Mouse (Mus musculus) limb, embryonic 14.5 days (tissue): ENCODE results near the gene Sdccag8. TPM values are rescaled to one million over a fixed set of nuclear protein-coding genes. Genes with fewer than 3 reads are reported as not detected.

Experiments
- ATAC-seq: fragments of 200-750 bp; cut with Nextera tagmentation; 2 replicates; pipeline ENCODE4 v1.8.0; 2017; ENCODE audit warnings: low read depth, moderate number of reproducible peaks, moderate TSS enrichment; ENCODE audit not compliant: low FRiP score
- DNase-seq: peaks from one replicate; pipeline ENCODE4 v3.0.0-alpha.2; 2015; ENCODE audit warnings: low spot score
- H3K27ac ChIP-seq: fragments of 300-500 bp; sonication (generic); replicated peaks from 2 replicates; pipeline ENCODE4 v1.5.1; 2014; ENCODE audit warnings: low read depth, mild to moderate bottlenecking, low read length, moderate library complexity, mixed read lengths
- H3K27me3 ChIP-seq: fragments of 300-500 bp; sonication (generic); 2 replicates; pipeline ENCODE4 v1.6.1; 2014; ENCODE audit warnings: low read length, mixed read lengths; ENCODE audit not compliant: control insufficient read depth, insufficient read depth
- H3K36me3 ChIP-seq: fragments of 300-500 bp; sonication (generic); 2 replicates; pipeline ENCODE4 v1.6.1; 2014; ENCODE audit warnings: mild to moderate bottlenecking, low read length, moderate library complexity, mixed read lengths; ENCODE audit not compliant: control insufficient read depth, insufficient read depth
- H3K4me1 ChIP-seq: fragments of 300-500 bp; sonication (generic); 2 replicates; pipeline ENCODE4 v1.6.1; 2014; ENCODE audit warnings: antibody characterized with exemption, low read length, mixed read lengths; ENCODE audit not compliant: control insufficient read depth, insufficient read depth
- H3K4me2 ChIP-seq: fragments of 300-500 bp; sonication (generic); replicated peaks from 2 replicates; pipeline ENCODE4 v1.6.1; 2014; ENCODE audit warnings: low read depth, mild to moderate bottlenecking, low read length, moderate library complexity; ENCODE audit not compliant: severe bottlenecking
- H3K4me3 ChIP-seq: fragments of 300-500 bp; sonication (generic); replicated peaks from 2 replicates; pipeline ENCODE4 v1.5.1; 2014; ENCODE audit warnings: low read length
- H3K9ac ChIP-seq: fragments of 300-500 bp; sonication (generic); 2 replicates; pipeline ENCODE4 v1.6.1; 2014; ENCODE audit warnings: mild to moderate bottlenecking, low read depth, low read length, moderate library complexity; ENCODE audit not compliant: severe bottlenecking
- H3K9me3 ChIP-seq: fragments of 300-500 bp; sonication (generic); 2 replicates; pipeline ENCODE4 v1.6.1; 2016; ENCODE audit warnings: low read length; ENCODE audit not compliant: control insufficient read depth
- POLR2A ChIP-seq: fragments of 200-500 bp; IDR thresholded peaks from 2 replicates; pipeline ENCODE4 v1.8.0; 2012; ENCODE audit warnings: inconsistent platforms, mild to moderate bottlenecking, moderate library complexity, borderline replicate concordance; ENCODE audit not compliant: insufficient read depth, insufficient read length; ENCODE audit errors: extremely low read depth
- WGBS: fragments of 180-500 bp; shearing (Covaris S2); extraction: QIAGEN DNeasy Blood & Tissue Kit; methylation state at CpG from one replicate; pipeline ENCODE4 v1.1.7; 2014; 5-methylcytosine and 5-hydroxymethylcytosine counted together
- polyA plus RNA-seq, 2 experiments: library from polyadenylated mRNA; depleted of rRNA in 1 of 2; stranded (reverse) in 1 of 2; unstranded in 1 of 2; fragments of >200 nt; fragmentation: Nextera tagmentation in 1 of 2; extraction: Ambion mirVana in 1 of 2; gene quantifications; 2 replicates each; pipeline versions ENCODE4 v1.2.1 to v1.2.3; 2012 to 2014

Sdccag8 gene
- polyA plus RNA-seq, 2 experiments: 8.5 to 15.8 TPM

DNA sequence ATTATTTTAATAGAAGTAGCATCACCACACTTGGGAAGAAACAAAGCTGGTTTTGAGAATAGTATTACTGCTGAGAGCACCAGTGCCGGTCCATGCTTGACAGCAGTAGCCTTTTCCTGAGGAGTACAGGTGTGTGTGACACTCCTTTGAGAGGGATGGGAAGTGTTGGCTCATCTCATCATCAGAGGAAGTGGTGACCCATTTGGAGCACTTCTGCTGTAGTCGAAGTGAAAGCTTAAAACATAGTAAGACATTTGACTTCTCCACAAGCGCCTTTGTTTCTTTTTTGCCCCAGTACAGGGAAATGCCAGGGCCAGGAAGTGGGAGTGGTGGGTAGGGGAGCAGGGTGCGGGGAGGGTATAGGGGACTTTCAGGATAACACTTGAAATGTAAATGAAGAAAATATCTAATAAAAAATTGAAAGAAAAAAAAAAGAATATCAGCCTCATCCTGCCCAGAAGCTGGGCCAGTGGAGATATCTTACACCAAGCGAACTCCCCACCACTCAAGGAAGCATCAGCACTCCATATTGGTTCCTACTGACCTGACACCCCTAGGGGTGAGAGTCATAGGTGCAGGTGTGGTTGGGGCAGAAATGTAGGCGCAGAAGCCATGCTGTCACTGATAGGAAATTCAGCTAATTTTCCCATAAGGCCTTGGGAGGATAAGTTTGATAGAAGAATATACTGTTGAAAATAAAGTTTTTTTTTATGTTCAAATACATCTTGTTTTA lies 159.1 kb downstream of the Sdccag8 start:
- Histone ChIP-seq H3K36me3 (no peaks in the 10 kb centered on the region), H3K4me2 (no peak overlapping the region), H3K27ac (no peak overlapping the region), H3K27me3 (no peaks in the 10 kb centered on the region), H3K4me1 (0 out of 2 replicates have a peak, but pooled peaks cover 3% of the 10 kb centered on the region), H3K9ac (no peak overlapping the region), H3K9me3 (no peaks in the 10 kb centered on the region), H3K4me3 (no peak overlapping the region)
- TF ChIP-seq POLR2A: no peak
- ATAC-seq (no peak), DNase-seq (no peak)
- 88% methylated on average over 6 of the region's 6 CpGs for WGBS

- no peak for TF ChIP-seq POLR2A
- ATAC-seq (no peak), DNase-seq (no peak)
- Histone ChIP-seq H3K4me2 (no peak overlapping the region), H3K4me3 (no peak overlapping the region), H3K27ac (no peak overlapping the region), H3K27me3 (no peaks in the 10 kb centered on the region), H3K9me3 (no peaks in the 10 kb centered on the region), H3K36me3 (no peaks in the 10 kb centered on the region), H3K4me1 (no peaks in the 10 kb centered on the region), H3K9ac (no peak overlapping the region)
Measured at GRCm38 (mm10) chr1:176979235-176979634, 164.8 kb downstream of the Sdccag8 start.

DNA sequence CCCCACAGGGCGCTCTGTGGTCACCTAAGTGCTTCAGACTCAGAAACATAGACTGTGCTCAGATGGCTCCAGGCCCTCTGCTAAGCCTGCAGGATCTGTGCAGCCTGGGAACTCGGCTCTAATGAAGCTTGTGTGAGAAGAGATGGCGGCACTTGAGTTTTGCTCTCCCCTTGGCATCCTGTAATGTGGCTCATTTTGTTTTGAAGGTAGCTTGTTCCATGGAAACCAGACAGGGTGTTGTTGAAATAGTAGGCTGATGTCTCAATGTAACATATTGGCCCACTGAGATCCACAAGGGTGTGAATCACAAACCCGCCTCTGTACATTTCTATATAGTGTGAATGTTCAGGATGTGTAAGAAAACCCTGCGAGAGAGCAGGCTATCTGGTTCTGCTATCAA lies 165.7 kb downstream of the Sdccag8 start:
- H3K36me3 ChIP-seq: no peaks in the 10 kb centered on the region
- 0 out of 2 replicates have a peak, but pooled peaks cover under 1% of the 10 kb centered on the region for H3K4me1 ChIP-seq
- no peak overlapping the region for H3K4me2 ChIP-seq
- no peak for ATAC-seq
- WGBS: 78% methylated on average over 5 of the region's 5 CpGs
- no peak overlapping the region for H3K27ac ChIP-seq
- no peak overlapping the region for H3K9ac ChIP-seq
- H3K4me3 ChIP-seq: no peak overlapping the region
- no peaks in the 10 kb centered on the region for H3K27me3 ChIP-seq
- H3K9me3 ChIP-seq: no peaks in the 10 kb centered on the region
- no peak for TF ChIP-seq POLR2A
- no peak for DNase-seq

DNA sequence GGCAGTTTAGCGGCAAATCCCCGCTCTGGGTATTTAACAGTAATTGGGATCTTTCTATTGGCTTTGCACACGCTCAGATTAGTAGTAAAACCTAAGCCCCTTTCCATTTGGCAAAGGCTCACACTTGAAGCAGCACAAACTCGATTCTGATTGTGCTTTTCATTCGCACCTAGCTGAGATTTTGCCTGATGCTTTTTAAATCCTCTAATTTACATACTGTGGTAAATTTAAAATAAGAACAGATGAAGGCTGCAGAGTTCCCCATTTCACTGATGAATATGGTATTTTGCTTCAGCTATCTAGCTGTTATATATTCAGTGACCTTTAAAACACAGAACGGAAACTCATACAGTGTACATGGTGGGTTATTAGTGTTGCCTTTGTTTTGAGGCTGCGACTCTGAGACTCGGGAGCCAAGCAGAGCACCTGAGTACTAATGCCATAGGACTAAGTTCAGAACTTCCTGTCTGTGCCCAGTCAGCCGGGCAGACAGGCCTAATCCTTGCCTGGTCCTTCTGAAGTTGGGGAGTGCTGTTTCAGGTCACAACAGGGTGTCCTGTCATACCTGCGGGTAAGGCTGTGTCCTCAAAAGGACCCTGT lies 166.4 kb downstream of the Sdccag8 start:
- no peak for TF ChIP-seq POLR2A
- H3K4me2 ChIP-seq: no peak overlapping the region
- no peaks in the 10 kb centered on the region for H3K9me3 ChIP-seq
- no peaks in the 10 kb centered on the region for H3K36me3 ChIP-seq
- H3K4me1 ChIP-seq: 0 out of 2 replicates have a peak, but pooled peaks cover 5% of the 10 kb centered on the region
- no peak overlapping the region for H3K4me3 ChIP-seq
- H3K27me3 ChIP-seq: no peaks in the 10 kb centered on the region
- WGBS: 72% methylated on average over 10 of the region's 10 CpGs
- ATAC-seq (no peak), DNase-seq (no peak)
- H3K9ac ChIP-seq: no peak overlapping the region
- H3K27ac ChIP-seq: no peak overlapping the region

DNA sequence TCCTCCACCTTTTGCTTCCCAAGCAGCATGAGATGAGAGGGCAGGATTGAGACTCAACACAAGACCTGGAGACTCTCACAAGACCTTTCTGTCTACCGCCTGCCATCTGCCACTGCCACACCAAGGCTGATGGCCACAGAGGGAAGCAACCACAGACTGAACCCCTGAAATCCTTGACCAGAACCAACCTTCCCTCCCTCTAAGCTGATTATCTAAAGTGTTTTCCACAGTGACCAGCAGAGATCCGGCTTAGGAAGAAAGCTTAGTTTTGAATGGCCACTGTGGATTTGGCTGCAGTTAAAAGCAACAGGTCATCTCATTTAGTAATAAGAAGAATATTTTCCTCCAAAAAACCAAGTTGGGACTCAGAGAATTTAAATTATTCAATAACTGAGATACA lies 167.1 kb downstream of the Sdccag8 start:
- H3K27ac ChIP-seq: no peak overlapping the region
- ATAC-seq (no peak), DNase-seq (no peak)
- no peaks in the 10 kb centered on the region for H3K9me3 ChIP-seq
- WGBS: 98% methylated on average over 2 of the region's 2 CpGs
- TF ChIP-seq POLR2A: no peak
- H3K4me3 ChIP-seq: no peak overlapping the region
- H3K27me3 ChIP-seq: no peaks in the 10 kb centered on the region
- H3K4me1 ChIP-seq: 0 out of 2 replicates have a peak, but pooled peaks cover 5% of the 10 kb centered on the region
- no peaks in the 10 kb centered on the region for H3K36me3 ChIP-seq
- H3K9ac ChIP-seq: no peak overlapping the region
- H3K4me2 ChIP-seq: no peak overlapping the region
